18 mouse cellular contexts compared by ENCODE assay signal in genomic region chr4:95687350-95687749, GRCm38 (mm10).
"Had no signal": no experiment of that assay in that cellular context is flagged by ENCODE, and none has a peak within 500 bp of the region (broad histone marks: within the 10 kb centered on the region; RNA-seq: fewer than 3 reads in every experiment).

No protein-coding gene starts in this region.

- ATAC-seq: midbrain, embryonic 15.5 days had no signal

- H3K4me3 ChIP-seq: limb, embryonic 12.5 days; limb, embryonic 15.5 days; liver, embryonic 13.5 days; midbrain, embryonic 12.5 days; midbrain, embryonic 15.5 days; neural tube, embryonic 13.5 days; stomach, embryonic 15.5 days had no signal

- H3K9ac ChIP-seq: limb, embryonic 12.5 days; limb, embryonic 15.5 days; liver, embryonic 13.5 days; midbrain, embryonic 12.5 days; midbrain, embryonic 15.5 days; neural tube, embryonic 13.5 days; stomach, embryonic 15.5 days had no signal

- H3K36me3 ChIP-seq: limb, embryonic 12.5 days; limb, embryonic 15.5 days; liver, embryonic 13.5 days; midbrain, embryonic 12.5 days; midbrain, embryonic 15.5 days; neural tube, embryonic 13.5 days; stomach, embryonic 15.5 days had no signal

- H3K4me1 ChIP-seq: limb, embryonic 15.5 days; liver, embryonic 13.5 days had no signal

- H3K27ac ChIP-seq: limb, embryonic 12.5 days; limb, embryonic 15.5 days; liver, embryonic 13.5 days; midbrain, embryonic 12.5 days; midbrain, embryonic 15.5 days; neural tube, embryonic 13.5 days; stomach, embryonic 15.5 days had no signal

- H3K4me2 ChIP-seq: limb, embryonic 12.5 days; limb, embryonic 15.5 days; liver, embryonic 13.5 days; midbrain, embryonic 12.5 days; midbrain, embryonic 15.5 days; neural tube, embryonic 13.5 days; stomach, embryonic 15.5 days had no signal

- DNase-seq: kidney, adult 9 months; kidney, postnatal 14 days; kidney, postnatal 4 days; left cerebral cortex, postnatal 4 days; liver, embryonic 13.5 days; lung, adult 2 months; lung, postnatal 14 days; lung, postnatal 4 days; retina, postnatal 1 day; right cerebral cortex, postnatal 25 days; spleen, adult 18-20 months; thymus, postnatal 36 days had no signal

- H3K9me3 ChIP-seq: limb, embryonic 12.5 days; limb, embryonic 15.5 days; liver, embryonic 13.5 days; midbrain, embryonic 12.5 days; midbrain, embryonic 15.5 days; neural tube, embryonic 13.5 days; stomach, embryonic 15.5 days had no signal

- H3K27me3 ChIP-seq: limb, embryonic 12.5 days; limb, embryonic 15.5 days; liver, embryonic 13.5 days; midbrain, embryonic 12.5 days; midbrain, embryonic 15.5 days; neural tube, embryonic 13.5 days; stomach, embryonic 15.5 days had no signal
